Mouse (Mus musculus): Measurements from ENCODE around the gene Avpi1. TPM values are rescaled to one million over a fixed set of nuclear protein-coding genes. Genes with fewer than 3 reads are reported as not detected.
A peak's percentile ranks its signal among the peaks of the same experiment; 100 is the strongest.

The Avpi1 gene
- total RNA-seq (2021), result 10 to 100 TPM; 86.6 to 91.5 TPM
- long read RNA-seq, experiment 1, transcript Avpi1-201 (3 exons, 1,044 nt), result major isoform, 103 of 118 reads
- long read RNA-seq, experiment 1, partial matches to known transcripts, result 14 of 118 reads
- long read RNA-seq, experiment 1, other reads (novel, unspliced or antisense), result 1 of 118 reads
- long read RNA-seq, experiment 2, transcript Avpi1-201 (3 exons, 1,044 nt), result major isoform, 42 of 43 reads
- long read RNA-seq, experiment 2, partial matches to known transcripts, result 1 of 43 reads
- long read RNA-seq, experiment 2, other reads (novel, unspliced or antisense), result 0 of 43 reads

GRCm38 (mm10) chr19:42128787-42129508, at the start of gene Avpi1:
Gene Avpi1 (minus strand): TSS chr19:42129059.
- peak; percentile 99 for DNase-seq

- no peak for DNase-seq
These were observed 48.6 kb upstream of the Avpi1 start for GRCm38 (mm10) chr19:42177461-42177860.

- no peak for DNase-seq
These were observed 48.0 kb upstream of the Avpi1 start for GRCm38 (mm10) chr19:42176841-42177240.

- DNase-seq, result peak; percentile 95 to 97
These were observed 41.4 kb upstream of the Avpi1 start for GRCm38 (mm10) chr19:42170025-42170969.

GRCm38 (mm10) chr19:42169322-42169975, 40.6 kb upstream of the Avpi1 start:
- no peak for DNase-seq

- no peak for DNase-seq
These were observed 38.6 kb upstream of the Avpi1 start for GRCm38 (mm10) chr19:42167489-42167888.

- DNase-seq, result peak in 1 of 2 experiments; percentile 32
These were observed 37.9 kb upstream of the Avpi1 start for GRCm38 (mm10) chr19:42166766-42167165.

- DNase-seq, result peak; percentile 94
These were observed 37.3 kb upstream of the Avpi1 start for GRCm38 (mm10) chr19:42166130-42166529.

GRCm38 (mm10) chr19:42164188-42164587, 35.3 kb upstream of the Avpi1 start:
- DNase-seq, result no peak

- no peak for DNase-seq
These were observed 34.9 kb upstream of the Avpi1 start, which contains the start of gene Zfyve27 for GRCm38 (mm10) chr19:42163764-42164163. Gene Zfyve27 (plus strand): TSS chr19:42163951.

- no peak for DNase-seq
These were observed 29.6 kb upstream of the Avpi1 start for GRCm38 (mm10) chr19:42158246-42159017.

GRCm38 (mm10) chr19:42157493-42158237, 28.8 kb upstream of the Avpi1 start:
- DNase-seq, result no peak

GRCm38 (mm10) chr19:42151990-42152389, 23.1 kb upstream of the Avpi1 start:
- DNase-seq, result peak; percentile 89 to 92

- no peak for DNase-seq
These were observed 19.7 kb upstream of the Avpi1 start for GRCm38 (mm10) chr19:42148569-42148860.

- DNase-seq, result peak; percentile 80 to 84
These were observed 19.1 kb upstream of the Avpi1 start for GRCm38 (mm10) chr19:42147769-42148568.

GRCm38 (mm10) chr19:42147170-42147768, 18.4 kb upstream of the Avpi1 start, which contains the start of gene Marveld1:
Gene Marveld1 (plus strand): TSS chr19:42147400.
- DNase-seq, result peak; percentile 84 to 89

GRCm38 (mm10) chr19:42146276-42147010, 17.6 kb upstream of the Avpi1 start:
- DNase-seq, result no peak

- no peak for DNase-seq
These were observed 16.9 kb upstream of the Avpi1 start for GRCm38 (mm10) chr19:42145731-42146130.

All from adrenal gland, postnatal 36 days (tissue).